Mouse (Mus musculus): ENCODE data around the gene Adam15.
A peak's percentile ranks its signal among the peaks of the same experiment; 100 is the strongest.

Gene Adam15

DNA sequence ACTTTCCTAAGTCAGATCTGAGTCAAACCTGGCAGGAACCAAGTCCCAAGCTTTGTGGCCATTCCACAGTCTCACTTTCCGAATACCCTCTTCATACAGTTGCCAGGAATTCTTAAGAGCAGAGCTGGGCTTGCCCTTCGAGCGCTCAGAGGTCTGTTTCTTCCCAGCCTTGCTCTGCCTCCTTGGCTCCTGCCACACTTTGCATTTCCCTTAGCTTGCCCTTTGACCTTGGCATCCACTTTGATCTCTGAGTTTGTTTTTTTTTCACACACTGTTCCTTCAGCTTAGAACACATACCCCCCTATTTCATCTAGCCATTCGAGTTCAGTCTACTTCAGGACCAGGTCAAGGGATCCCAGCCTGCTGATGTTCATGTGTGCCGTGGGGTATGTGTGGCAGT, 1.5 kb upstream of the Adam15 start:
- no peak for DNase-seq (ENCODE audit: low read depth)

DNA sequence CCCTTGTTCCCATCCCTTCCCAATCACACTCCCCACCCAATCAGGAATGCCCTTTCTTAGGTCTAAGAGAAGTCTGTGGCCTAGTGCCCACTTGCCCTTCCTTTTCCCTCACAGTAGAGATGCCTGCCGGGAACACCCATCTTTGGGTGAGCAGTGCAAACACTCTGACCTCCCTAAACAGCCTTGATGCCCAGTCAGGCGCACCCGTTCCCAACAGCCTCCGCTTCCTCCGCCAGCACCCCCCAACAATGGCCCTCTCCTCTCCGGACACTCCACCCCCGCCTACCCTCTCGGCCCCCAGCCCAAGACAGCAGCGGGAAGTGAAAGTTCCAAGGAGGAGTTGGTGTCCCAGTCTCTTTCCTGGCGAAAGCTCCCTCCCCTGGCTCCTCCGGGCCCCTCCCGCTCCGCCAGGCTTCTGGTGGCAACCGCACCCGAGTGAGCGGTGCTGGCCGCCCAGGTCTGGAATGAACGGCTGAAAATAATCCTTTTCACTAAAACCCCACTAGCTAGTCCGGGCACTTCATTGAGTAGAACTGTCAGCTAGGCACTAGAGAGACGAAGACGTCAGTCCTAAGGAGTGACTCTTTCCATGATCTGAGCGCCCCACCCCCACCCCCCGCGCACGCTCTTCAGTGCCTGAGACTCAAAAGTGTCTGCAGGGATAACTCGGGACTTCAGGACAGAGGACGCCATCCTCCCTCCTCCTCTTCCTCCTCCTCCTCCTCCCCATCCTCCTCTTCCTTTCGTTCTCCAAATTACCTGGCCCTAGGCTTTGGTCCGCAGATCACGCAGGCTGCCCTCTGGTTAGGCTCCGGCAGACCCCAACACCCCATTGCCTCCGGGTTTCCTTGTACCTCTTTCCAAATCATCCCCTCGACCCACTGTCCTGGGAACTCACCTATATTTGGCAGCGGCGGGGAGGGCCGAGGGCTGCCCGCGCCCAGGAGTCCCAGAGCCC, 606 bp downstream of the Adam15 start:
- DNase-seq (ENCODE audit: low read depth): no peak

DNA sequence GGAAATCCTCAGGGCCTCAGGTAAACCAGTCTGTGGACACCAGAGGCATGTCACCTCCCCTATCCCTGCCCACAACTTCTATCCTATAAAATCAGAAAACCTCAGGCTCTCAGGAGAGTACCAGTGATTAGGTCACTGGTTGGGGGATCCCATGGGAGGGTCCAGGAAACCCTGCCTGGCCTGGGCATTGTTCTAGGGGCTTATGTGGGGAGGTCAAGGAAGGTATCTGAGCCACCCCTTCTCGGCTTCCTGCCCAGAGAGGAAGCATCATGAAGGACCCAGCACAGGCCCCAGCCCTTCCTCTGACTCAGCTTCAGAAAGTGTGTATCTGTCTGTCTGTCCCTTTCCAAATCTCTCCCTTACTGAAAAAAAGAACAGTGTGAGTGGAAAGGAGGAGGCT, 1.9 kb downstream of the Adam15 start:
- DNase-seq (ENCODE audit: low read depth): no peak

DNA sequence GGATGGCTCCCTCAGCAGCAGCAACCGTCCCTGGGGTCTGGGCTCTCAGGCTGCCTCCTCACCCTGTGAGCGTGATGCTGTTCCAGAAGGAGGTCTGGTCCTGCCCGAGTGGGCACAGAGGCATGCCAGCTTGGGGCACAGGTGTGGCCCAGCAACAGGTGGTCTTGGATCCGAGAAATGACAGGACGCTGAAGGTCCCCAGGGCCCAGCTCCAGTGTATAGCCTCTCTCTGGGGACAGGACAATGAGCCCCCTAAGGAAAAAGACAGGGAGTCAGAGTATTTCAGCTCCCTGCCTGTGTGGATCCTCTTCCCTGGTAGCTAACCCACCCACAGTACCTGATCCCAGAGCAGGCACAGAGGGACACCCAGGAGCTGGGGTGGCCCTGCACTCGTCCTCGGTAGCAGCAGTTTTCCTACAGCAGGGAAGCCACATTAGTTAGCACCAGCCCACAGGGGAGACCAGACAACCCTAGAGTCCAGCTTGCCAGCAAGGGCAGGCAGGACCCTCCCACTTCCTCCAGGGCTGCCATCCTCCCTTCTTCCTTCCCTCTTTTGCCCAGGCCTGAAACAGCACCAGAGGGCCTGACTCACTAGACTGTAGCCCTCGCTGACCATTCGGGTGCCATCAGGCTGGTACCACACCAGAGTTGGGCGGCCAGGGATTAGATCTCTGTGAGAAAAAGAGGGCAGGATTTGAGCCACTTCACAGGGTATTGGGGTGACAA, 2.8 kb downstream of the Adam15 start:
- DNase-seq (ENCODE audit: low read depth): no peak

DNA sequence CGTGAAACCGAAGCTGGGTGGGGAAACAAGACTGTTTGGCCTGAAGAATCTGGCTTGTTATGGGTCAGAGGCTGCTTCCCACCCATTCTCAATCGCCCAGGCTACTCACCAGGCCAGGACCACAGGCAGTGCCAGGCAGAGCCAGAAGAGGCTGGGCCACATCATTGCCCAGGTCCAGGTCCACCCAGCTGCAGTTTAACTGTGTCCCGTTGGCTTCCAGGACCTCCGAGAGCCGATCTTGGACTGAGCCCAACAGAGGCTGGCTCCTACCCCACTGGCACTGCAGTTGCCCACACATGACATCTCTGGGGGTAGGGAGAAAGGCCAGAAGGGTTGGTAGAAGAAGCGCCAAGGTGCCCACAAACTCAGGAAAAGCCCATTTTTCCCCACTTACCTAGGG, 6.5 kb downstream of the Adam15 start:
- no peak for DNase-seq (ENCODE audit: low read depth)

DNA sequence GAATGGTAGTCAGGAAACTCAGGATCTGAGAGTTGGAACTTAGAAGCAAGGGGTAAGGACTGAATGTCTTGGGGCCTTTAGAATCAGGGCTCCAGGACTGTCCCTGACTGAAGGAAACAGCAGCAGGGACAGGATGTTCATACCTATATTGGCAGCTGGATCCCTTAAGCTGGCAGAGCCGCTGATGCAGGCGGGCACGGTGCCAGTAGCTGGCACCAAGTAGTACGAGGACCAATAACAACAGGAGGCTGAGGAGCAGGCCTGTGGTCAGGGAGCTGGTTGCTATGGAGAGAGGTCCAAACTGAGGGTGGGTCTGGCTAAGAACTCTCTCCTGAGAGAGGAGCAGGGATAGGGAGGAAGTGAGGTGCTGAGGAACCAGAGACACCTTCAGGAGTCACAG, 8.0 kb downstream of the Adam15 start:
- no peak for DNase-seq (ENCODE audit: low read depth)

DNA sequence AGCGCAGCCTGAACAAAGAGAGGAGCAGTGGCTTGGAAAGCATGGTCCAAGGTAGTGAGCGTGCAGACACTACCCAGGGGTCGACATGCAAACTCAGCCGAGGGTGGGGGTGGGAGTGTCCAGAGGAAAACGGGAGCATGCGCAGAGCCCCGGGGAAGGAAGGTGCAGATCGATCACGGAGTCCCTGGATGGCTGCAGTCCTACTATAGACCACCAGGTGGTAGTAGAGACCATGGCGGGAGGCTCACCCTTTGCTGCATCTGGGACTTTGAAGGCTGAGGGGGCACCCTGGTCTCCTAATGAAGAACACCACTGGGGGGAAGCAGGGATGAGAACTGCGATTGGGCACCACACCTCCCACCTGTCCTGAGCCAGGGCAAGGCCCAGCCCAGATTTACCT, 9.3 kb downstream of the Adam15 start:
- DNase-seq (ENCODE audit: low read depth): peak; percentile 57

DNA sequence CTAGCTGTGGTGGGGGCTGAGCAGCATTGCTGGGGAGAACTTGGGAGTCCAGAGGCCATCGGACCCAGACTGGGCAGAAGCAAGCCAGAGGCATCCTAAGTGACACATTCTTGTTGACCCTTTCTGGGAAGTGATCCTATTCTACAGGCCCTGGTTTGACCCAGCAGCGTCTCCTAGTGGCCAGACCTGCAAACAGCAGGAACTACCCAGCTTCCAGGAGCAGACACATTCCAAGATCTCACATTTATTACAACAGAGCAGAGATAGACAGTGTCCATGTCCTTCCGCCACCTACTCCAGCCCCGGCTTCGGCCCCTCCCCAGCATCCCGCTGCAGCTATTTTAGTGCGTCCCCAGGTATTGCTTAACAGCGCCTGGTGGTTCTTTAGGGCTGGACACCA, 10.4 kb downstream of the Adam15 start:
- DNase-seq (ENCODE audit: low read depth): no peak

DNA sequence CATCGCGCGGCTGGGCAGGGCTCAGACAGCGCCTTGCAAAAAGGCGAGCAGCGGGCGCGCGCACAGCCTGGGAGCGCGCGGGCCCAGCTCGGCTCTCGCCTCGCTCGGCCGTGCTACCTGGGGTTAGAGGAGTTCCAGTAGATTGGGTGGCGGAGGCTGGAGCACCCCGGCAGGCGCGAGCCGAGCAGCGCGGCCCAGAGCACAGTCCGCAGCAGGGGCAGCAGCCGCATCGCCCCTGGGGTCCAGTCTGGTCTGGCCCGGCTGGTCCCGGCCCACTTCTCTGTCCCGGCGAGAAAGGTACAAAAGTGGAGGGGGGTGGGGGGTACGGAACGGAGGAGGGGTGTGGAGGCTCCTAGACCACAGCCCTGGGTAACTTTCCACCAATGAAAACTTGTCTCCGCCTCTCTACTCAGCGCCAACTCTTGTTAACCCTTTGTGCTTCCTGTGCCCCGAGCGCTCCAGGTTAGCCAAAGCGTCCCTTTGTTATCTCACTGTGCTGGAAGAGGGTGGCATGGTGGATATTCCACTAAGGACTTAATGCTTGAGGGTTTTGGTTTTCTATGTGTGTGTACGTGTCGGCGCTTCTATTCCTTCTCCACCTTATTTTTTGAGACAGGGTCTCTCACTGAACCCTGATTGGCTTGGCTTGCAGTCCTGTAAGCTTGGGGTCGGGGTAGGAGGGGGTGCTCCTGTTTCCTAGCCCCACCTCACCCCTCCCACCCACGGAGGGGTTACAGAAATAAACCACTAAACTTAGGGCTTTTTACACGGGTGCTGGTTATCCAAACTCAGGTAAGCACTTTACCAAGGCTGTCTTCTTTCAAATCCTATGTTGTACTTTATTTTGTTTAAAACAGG, 11.8 kb downstream of the Adam15 start, which contains the start of gene Efna4:
Efna4 (minus strand) TSS at position 308 of the 858 bp plus-strand sequence.
- no peak for DNase-seq (ENCODE audit: low read depth)

DNA sequence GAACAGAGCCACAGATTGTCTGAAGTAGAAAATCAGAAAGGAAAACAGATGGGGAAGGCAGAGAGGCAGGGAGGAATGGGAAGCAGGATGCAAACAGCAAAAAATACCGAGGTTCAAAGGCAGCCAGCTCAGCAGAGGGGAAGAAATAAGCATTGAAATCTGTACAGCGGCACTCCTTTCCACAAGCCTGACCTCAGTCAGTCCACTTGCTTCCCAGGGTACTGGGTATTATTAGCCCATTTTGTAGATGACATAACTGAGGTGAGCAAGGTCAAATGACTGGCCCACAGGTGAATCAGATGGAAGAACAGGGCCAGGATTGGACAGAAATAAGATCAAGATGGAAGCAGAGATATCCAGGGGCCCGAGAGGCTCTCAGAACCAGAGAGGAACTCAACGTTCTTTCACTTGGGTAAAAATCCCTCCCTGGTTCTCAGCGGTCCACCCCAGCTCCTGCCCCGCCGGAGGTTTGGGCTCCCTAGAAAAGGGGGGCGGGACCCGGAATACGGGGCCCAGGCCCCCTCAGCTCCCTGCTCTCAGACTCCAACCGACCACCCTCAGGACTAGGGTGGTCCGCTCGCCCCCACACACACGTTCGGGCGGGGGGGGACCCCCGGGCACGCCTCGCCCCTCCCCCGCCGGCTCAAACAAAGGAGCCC, 12.6 kb downstream of the Adam15 start:
- no peak for DNase-seq (ENCODE audit: low read depth)

DNA sequence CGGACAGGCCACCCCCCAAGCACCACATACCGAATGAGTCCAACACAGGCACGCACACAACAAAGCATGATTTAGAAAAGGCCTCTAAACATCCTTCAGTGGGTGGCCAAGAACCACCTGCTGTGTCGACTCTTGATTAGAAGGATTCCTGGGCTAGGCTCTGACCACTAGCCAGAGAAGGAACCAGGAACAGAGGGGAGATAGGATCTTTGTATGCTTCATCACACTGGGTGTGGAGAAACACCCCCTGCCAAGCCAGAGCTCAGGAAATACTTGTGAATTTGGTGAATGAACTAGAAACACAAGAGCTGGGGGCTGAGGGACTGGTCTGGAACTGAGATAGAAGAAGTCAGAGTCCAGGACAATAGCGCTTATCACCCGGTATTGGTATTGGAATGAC, 13.3 kb downstream of the Adam15 start:
- no peak for DNase-seq (ENCODE audit: low read depth)

DNA sequence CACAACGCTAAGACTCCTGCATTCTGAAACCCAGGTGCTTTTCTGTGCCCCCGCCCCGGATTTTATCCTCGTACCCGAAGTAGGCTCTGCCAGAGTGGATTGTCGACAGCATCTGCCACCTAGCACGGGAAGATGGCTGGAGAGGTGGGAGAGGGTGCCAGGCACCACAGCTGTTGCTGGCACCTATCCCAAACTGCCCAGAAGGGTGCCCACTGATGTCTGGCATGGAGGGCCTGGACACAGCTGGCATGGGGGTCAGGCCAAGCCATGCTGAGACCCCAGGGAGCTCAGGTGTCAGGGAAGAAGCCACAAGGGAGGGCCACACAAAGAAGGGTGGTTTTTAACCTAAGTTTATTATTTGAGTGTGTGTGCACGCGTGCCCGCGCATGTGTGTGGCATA, 16.7 kb downstream of the Adam15 start:
- no peak for DNase-seq (ENCODE audit: low read depth)

DNA sequence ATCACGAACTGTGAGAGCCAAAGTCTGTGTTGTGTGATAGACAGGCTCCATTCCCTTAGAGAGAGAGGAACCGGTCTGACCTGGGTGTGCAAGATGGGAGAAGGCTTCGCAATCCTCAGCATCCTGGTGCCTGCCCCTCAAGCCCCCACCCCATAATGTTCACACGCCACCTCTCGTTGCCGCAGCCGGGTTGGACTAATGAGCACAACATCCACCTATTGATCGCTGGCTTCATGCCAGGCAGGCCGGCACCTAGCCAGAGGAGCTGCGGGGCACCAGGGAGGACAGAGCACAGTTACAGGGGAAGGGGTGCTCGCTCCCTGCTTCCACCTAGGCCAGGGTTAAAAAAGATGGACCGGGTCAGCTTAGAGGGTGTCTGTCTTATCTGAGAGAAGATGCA, 17.3 kb downstream of the Adam15 start:
- DNase-seq (ENCODE audit: low read depth): no peak

DNA sequence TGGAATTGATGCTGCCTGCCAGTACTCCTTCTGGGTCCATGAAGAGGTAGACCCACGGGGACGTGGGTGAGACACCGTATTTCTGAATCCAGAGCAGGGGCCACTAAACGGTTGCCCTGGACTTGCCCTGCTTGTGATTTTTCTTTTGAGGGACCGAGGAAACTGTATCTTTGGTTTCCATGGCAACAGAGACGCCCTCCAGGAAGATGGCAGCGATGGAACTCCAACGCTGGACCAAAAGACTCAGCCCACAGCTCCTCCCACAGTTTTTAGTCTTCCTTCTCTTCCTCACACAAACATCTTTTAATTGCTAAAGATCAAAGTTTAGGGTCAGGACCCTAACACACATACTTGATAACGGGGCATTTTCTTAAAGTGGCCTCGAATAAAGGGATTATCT, 17.8 kb downstream of the Adam15 start:
- DNase-seq (ENCODE audit: low read depth): no peak

DNA sequence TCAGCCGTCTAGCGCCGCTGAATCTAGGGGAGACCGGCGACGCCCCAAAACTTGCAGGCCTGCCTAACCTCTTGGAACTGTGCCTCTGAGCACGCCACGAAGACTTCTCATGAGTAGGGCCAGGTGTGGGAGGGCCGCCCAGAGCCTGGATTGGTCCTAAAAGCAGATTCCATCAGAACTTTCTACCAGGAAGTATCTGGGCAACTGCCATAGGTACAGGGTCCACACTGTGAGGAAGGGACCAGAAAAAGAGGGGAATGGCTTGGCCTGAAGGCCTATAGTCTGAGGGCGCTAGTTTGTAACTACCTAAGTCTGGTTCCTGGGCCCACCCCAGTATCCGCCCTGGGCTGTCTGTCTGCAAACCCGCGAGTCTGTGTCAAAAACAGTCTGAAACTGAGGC, 18.2 kb downstream of the Adam15 start:
- DNase-seq (ENCODE audit: low read depth): no peak

DNA sequence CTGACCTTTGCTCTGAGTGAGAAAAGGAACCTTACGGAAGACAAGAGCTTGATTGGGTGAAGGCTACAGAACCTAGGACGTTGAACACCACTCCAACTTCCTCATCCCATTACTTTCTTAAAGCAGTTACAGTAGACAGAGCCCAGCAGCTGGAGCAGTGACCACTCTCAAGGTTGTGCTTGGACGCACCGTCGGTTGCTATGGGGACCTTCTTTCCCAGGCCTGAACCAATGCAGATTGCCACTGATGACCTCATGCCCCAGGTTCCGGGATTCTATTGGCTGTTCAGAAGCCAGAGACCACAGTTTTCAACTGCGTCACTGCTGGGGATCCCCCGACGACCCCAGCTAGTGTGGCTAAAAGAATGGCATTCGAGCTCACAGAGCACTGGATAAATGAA, 18.8 kb downstream of the Adam15 start:
- no peak for DNase-seq (ENCODE audit: low read depth)

DNA sequence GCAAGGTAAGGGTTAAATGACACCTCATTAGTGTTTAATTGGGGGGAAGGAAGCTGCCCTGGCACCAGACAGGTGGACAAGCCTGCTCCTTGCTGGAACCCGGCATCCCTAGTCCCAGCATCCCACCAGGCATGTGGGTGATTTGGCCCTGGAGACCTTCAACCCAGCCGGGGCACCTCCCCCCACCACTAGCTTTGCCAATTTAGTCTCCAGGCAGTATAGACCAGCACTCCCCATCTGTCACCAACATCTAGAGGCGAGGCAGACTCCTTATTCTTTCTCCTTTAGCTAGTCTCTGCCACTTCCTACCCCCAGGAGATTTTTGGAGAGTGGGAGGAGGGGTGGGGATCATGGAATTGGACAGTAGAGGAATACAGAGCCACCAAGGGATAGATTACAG, 19.4 kb downstream of the Adam15 start:
- DNase-seq (ENCODE audit: low read depth): no peak

DNA sequence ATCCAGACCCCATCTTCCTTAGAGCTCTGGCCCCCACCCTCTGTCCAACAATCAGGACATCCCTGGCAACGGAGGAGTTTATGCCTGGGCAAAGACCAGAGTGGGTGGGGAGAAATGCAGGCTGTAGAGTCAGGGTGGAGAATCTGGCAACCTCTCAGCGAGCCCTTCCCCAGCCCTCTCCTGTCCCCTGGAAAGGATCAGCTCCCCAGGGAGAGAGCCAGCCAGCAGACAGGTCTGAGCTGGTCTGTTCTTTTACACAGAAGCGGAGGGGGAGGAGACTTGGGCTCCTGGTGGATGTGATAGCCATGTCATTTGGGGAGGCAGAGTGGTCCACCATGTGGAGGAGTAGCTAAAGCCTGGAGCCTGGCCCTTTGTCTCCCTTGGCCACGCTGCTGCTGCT, 21.2 kb downstream of the Adam15 start:
- no peak for DNase-seq (ENCODE audit: low read depth)

DNA sequence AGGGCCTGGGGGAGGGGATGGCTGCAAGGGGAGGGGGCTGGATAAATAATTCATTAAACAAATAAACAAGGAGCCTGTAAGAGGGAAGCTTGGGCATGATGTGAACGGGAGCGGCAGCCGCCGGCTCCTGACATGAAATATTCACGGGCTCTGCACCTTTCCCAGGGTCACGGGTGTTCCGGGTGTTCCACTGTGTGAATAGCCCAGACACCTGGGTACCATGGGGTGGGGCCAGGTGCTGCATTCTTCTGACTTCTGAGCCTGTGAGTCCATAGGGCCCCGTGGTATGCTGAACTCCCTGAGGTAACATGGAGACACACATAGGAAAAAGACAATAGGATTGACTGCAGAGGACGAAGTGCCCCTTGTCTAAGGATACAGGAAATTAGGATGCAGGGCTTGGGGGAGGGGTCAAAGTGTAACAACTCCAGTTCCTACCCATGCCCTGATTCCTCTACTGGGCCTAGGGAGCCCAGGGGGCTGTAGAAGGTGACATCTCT, 22.4 kb downstream of the Adam15 start:
- no peak for DNase-seq (ENCODE audit: low read depth)

DNA sequence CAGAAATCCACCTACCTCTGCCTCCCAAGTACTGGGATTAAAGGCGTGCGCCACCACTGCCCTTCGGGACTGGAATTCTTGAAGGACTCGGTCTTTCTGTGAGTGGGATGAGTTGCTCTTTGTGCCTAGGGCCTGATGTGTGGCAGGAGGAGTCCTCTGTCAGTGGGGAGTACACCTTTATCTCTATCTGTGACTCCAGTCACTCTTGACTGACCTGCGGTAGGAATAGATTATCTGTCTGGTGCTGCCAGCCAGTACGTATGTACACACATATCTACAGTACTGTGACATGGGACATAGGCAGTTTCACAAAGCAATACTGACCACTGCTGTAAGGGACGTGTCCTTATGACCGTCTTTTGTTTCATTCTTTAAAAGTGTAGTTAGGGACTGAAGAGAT, 23.9 kb downstream of the Adam15 start:
- no peak for DNase-seq (ENCODE audit: low read depth)

DNA sequence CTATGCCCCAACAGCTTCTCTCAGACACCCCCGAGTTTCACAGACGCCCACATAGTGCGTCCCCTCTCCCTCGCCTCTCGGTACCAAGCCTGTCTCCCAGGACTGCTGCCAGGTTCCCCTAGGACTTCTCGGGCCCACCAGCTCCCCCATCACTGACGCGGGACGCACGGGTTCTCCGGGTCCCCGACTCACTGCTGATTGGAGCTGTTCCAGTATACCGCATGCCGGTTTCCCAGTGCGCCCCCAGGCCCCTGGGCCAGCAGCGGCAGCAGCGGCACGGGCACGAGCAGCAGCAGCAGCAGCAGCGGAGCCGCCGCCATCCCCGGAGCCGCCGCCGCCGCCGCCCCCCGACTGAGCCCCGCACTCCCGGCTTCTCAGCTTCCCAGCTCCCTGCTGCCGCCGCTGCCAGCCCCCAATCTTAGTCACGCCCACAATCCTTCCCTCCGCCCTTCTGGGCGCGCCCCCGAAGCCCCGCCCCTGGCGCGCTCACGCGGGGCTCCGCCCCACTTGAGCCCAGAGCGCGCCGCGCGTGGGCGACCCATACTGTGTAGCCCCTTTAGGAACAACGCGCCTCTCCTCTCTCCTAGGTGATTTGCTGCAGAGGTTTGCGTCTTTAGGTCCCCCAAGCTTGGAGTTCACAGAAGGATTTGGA, 27.2 kb downstream of the Adam15 start, which contains the start of gene Efna3:
Efna3 (minus strand) TSS at position 452 of the 652 bp plus-strand sequence.
- DNase-seq (ENCODE audit: low read depth): no peak
